Mouse (Mus musculus) left cerebral cortex, postnatal 36 days (tissue): ENCODE data around the gene S100a3. TPM values are rescaled to one million over a fixed set of nuclear protein-coding genes. Genes with fewer than 3 reads are reported as not detected.
A peak's percentile ranks its signal among the peaks of the same experiment; 100 is the strongest.

ENCODE experiments used
- DNase-seq, 2 experiments: peaks; one replicate each; pipeline ENCODE4 v3.0.0; 2021 to 2022; ENCODE audit warnings: low spot score in 2 of 2, mixed read lengths in 1 of 2
- intact Hi-C: fragments of 180-260 bp; cut with DNase I; formaldehyde crosslinking; loops from one replicate; pipeline ENCODE4 v1.15.1; 2025
- total RNA-seq, 2 experiments: library from RNA; stranded (reverse); gene quantifications; 2 replicates each; pipeline ENCODE4 v1.2.3; 2021

S100a3 gene
- total RNA-seq, 2 experiments from 2014 or later = 0.88 to 1.4 TPM

- intact Hi-C loops = loop anchor here (1.0 to 5.0 kb wide), 3 partner anchors 29 to 87 kb away; partner anchors contain the start of genes S100a14 and S100a7a
- no peak for DNase-seq
Measured at GRCm38 (mm10) chr3:90614611-90615251, 54.4 kb downstream of the S100a3 start.

- peak; percentile 57 to 74 for DNase-seq
- intact Hi-C loops = loop anchor here (1.0 to 5.0 kb wide), 2 partner anchors 30 to 37 kb away; partner anchors contain the start of gene S100a7a
Measured at GRCm38 (mm10) chr3:90615415-90615814, 55.0 kb downstream of the S100a3 start.

- intact Hi-C loops = loop anchor here (1.0 to 5.0 kb wide), 2 partner anchors 31 to 36 kb away; partner anchors contain the start of gene S100a7a
- no peak for DNase-seq
Measured at GRCm38 (mm10) chr3:90615911-90616310, 55.5 kb downstream of the S100a3 start.

GRCm38 (mm10) chr3:90617586-90617985 lies 57.2 kb downstream of the S100a3 start:
- DNase-seq = no peak
- intact Hi-C loops = loop anchor here (5.0 kb wide), 1 partner anchor 35 kb away; the partner anchor contains the start of gene S100a7a

- no peak for DNase-seq
- intact Hi-C loops = no loop called here
Measured at GRCm38 (mm10) chr3:90621552-90621951, 61.2 kb downstream of the S100a3 start.

- intact Hi-C loops = no loop called here
Measured at GRCm38 (mm10) chr3:90623435-90624071, 63.2 kb downstream of the S100a3 start.

GRCm38 (mm10) chr3:90625496-90625895 lies 65.1 kb downstream of the S100a3 start:
- DNase-seq = no peak
- intact Hi-C loops = no loop called here

More at GRCm38 (mm10) chr3:90623435-90624071, 63.2 kb downstream of the S100a3 start:
- no peak for DNase-seq

GRCm38 (mm10) chr3:90626266-90627021 lies 66.1 kb downstream of the S100a3 start:
- intact Hi-C loops = no loop called here
- DNase-seq = no peak

- intact Hi-C loops = no loop called here
- DNase-seq = no peak
Measured at GRCm38 (mm10) chr3:90627366-90627765, 67.0 kb downstream of the S100a3 start.

GRCm38 (mm10) chr3:90627807-90628206 lies 67.4 kb downstream of the S100a3 start:
- intact Hi-C loops = no loop called here
- no peak for DNase-seq

- DNase-seq = no peak
- intact Hi-C loops = no loop called here
Measured at GRCm38 (mm10) chr3:90629298-90629697, 68.9 kb downstream of the S100a3 start.

GRCm38 (mm10) chr3:90631984-90632383 lies 71.6 kb downstream of the S100a3 start:
- no peak for DNase-seq
- intact Hi-C loops = no loop called here

GRCm38 (mm10) chr3:90638511-90639275 lies 78.3 kb downstream of the S100a3 start:
- intact Hi-C loops = no loop called here
- DNase-seq = no peak

- no peak for DNase-seq
- intact Hi-C loops = no loop called here
Measured at GRCm38 (mm10) chr3:90639511-90640154, 79.3 kb downstream of the S100a3 start.

- intact Hi-C loops = no loop called here
- no peak for DNase-seq
Measured at GRCm38 (mm10) chr3:90640981-90641380, 80.6 kb downstream of the S100a3 start.

- intact Hi-C loops = no loop called here
- peak in 1 of 2 experiments; percentile 25 for DNase-seq
Measured at GRCm38 (mm10) chr3:90644220-90644619, 83.8 kb downstream of the S100a3 start.

- intact Hi-C loops = no loop called here
- no peak for DNase-seq
Measured at GRCm38 (mm10) chr3:90647291-90647690, 86.9 kb downstream of the S100a3 start.

- intact Hi-C loops = loop anchor here (2.0 kb wide), 1 partner anchor 62 kb away; no protein-coding TSS in a partner anchor
- peak in 1 of 2 experiments; percentile 8 for DNase-seq
Measured at GRCm38 (mm10) chr3:90648981-90649380, 88.6 kb downstream of the S100a3 start.

- intact Hi-C loops = loop anchor here (2.0 to 5.0 kb wide), 3 partner anchors 33 to 138 kb away; partner anchors contain the start of genes S100a1 and S100a13
- DNase-seq = no peak
Measured at GRCm38 (mm10) chr3:90649832-90650231, 89.5 kb downstream of the S100a3 start.
